11 mouse cellular contexts compared by ENCODE assay signal in genomic region chr7:44861429-44861816, GRCm38 (mm10). TPM values are rescaled to one million over a fixed set of nuclear protein-coding genes. Genes with fewer than 3 reads are reported as not detected.
A peak's percentile ranks its signal among the peaks of the same experiment; 100 is the strongest.
DNase-seq lines count a peak whose midpoint lies in the region; ATAC-seq and TF ChIP-seq lines count a peak whose summit lies in the region.
"Had no signal": no experiment of that assay in that cellular context is flagged by ENCODE, and none has a peak within 500 bp of the region (broad histone marks: within the 10 kb centered on the region; RNA-seq: fewer than 3 reads in every experiment).

No protein-coding gene starts in this region.

- no peak overlapping the region for H3K9ac ChIP-seq in kidney, postnatal 0 days (ENCODE audit: low read depth, low read length)
- H3K9ac ChIP-seq in CH12.LX (ENCODE audit: insufficient read depth, low read depth): no peak overlapping the region
- H3K9ac ChIP-seq in hindbrain, postnatal 0 days (replicated peaks; ENCODE audit: low read length): no peak overlapping the region

- H3K4me1 ChIP-seq in kidney, postnatal 0 days (replicated peaks; ENCODE audit: insufficient read depth, low read length): peaks cover 18% of the 10 kb centered on the region
- peaks cover 29 to 61% of the 10 kb centered on the region in 2 experiments for H3K4me1 ChIP-seq in CH12.LX (ENCODE audit: control insufficient read depth in 1 of 2, insufficient read depth in 2 of 2)
- peaks cover 13% of the 10 kb centered on the region for H3K4me1 ChIP-seq in hindbrain, postnatal 0 days (ENCODE audit: insufficient read depth, low read length)

- H3K4me2 ChIP-seq in kidney, postnatal 0 days (ENCODE audit: low read length): no peak overlapping the region
- no peak overlapping the region for H3K4me2 ChIP-seq in CH12.LX (ENCODE audit: insufficient read depth, low read depth, poor library complexity, severe bottlenecking)
- H3K4me2 ChIP-seq in hindbrain, postnatal 0 days (ENCODE audit: low read depth, low read length): no peak overlapping the region

- TF ChIP-seq POLR2A in CH12.LX (IDR thresholded peaks at IDR 0.05; ENCODE audit: low read depth, low read length): no peak

- H3K36me3 ChIP-seq in kidney, postnatal 0 days (ENCODE audit: insufficient read depth, low read length): peaks cover 38% of the 10 kb centered on the region
- H3K36me3 ChIP-seq in CH12.LX (replicated peaks in 1 of 2; ENCODE audit: control insufficient read depth in 1 of 2, insufficient read depth in 1 of 2, low read length in 1 of 2): peaks cover 41 to 73% of the 10 kb centered on the region in 2 experiments
- H3K36me3 ChIP-seq in hindbrain, postnatal 0 days (ENCODE audit: insufficient read depth, low read length): peaks cover 27% of the 10 kb centered on the region

- TF ChIP-seq CTCF in kidney, postnatal 0 days (IDR thresholded peaks at IDR 0.05; ENCODE audit: low read depth): no peak
- no peak for TF ChIP-seq CTCF in CH12.LX (conservative IDR thresholded peaks at IDR 0.05 in 1 of 2, IDR thresholded peaks at IDR 0.05 in 1 of 2; ENCODE audit: low read depth in 2 of 2, low read length in 2 of 2)
- 0 out of 2 replicates have a peak, but pooled peaks have one; percentile 13 for TF ChIP-seq CTCF in hindbrain, postnatal 0 days (IDR thresholded peaks at IDR 0.05; ENCODE audit: low read depth)

- dilution Hi-C loops in CH12.LX (cut with MboI; ENCODE audit: extremely low pct_ligation_motif_present, extremely low pct_unique_long_range_greater_than_20kb, low sequenced_read_pairs): no loop called here

- in situ Hi-C loops in CH12.LX (cut with MboI; ENCODE audit: low pct_ligation_motif_present, low pct_unique_long_range_greater_than_20kb, low sequenced_read_pairs): no loop called here

- ATAC-seq in kidney, postnatal 0 days (replicated peaks; ENCODE audit: low FRiP score, low read depth): no peak
- no peak for ATAC-seq in hindbrain, postnatal 0 days

- peak; percentile 64 for DNase-seq in cerebellum, adult 11-12 months
- DNase-seq in cerebellum, postnatal 14 days: no peak
- DNase-seq in kidney, postnatal 0 days (ENCODE audit: low spot score): no peak
- DNase-seq in kidney, adult 9 months: no peak
- DNase-seq in CH12.LX (ENCODE audit: extremely low read depth): no peak
- DNase-seq in hindbrain, postnatal 0 days (ENCODE audit: low spot score): no peak
- DNase-seq in right cerebral cortex, postnatal 25 days: no peak
- no peak for DNase-seq in layer of hippocampus, postnatal 10 days (ENCODE audit: low spot score in 2 of 2)
- DNase-seq: embryo, embryonic 11 days; liver had no signal

- H3K27ac ChIP-seq in kidney, postnatal 0 days: peak overlapping the region; percentile 56
- H3K27ac ChIP-seq in CH12.LX (ENCODE audit: insufficient read depth, low read depth): peak overlapping the region; percentile 24; the same call in 1 of the 2 replicates
- peak overlapping the region; percentile 36; the same call in 1 of the 2 replicates for H3K27ac ChIP-seq in hindbrain, postnatal 0 days
- H3K27ac ChIP-seq: heart, embryonic 10.5 days had no signal

- no peaks in the 10 kb centered on the region for H3K9me3 ChIP-seq in kidney, postnatal 0 days (replicated peaks; ENCODE audit: low read length)
- no peaks in the 10 kb centered on the region for H3K9me3 ChIP-seq in CH12.LX (replicated peaks; ENCODE audit: low read length)
- H3K9me3 ChIP-seq in hindbrain, postnatal 0 days (ENCODE audit: low read length): no peaks in the 10 kb centered on the region
- H3K9me3 ChIP-seq: heart, embryonic 10.5 days had no signal

- H3K27me3 ChIP-seq in kidney, postnatal 0 days (ENCODE audit: insufficient read depth, low read length): no peaks in the 10 kb centered on the region
- H3K27me3 ChIP-seq in CH12.LX (replicated peaks): no peaks in the 10 kb centered on the region
- H3K27me3 ChIP-seq in hindbrain, postnatal 0 days (ENCODE audit: insufficient read depth, low read length): no peaks in the 10 kb centered on the region

- no peak for TF ChIP-seq RAD21 in CH12.LX (IDR thresholded peaks at IDR 0.05; ENCODE audit: low read depth, low read length)

- no peak for TF ChIP-seq EP300 in CH12.LX (IDR thresholded peaks at IDR 0.05; ENCODE audit: low read length)

- H3K4me3 ChIP-seq in kidney, postnatal 0 days (replicated peaks; ENCODE audit: low read depth, low read length): no peak overlapping the region
- no peak overlapping the region for H3K4me3 ChIP-seq in CH12.LX (replicated peaks in 1 of 3; ENCODE audit: low read depth in 2 of 3, low read length in 2 of 3, poor library complexity in 1 of 3)
- no peak overlapping the region for H3K4me3 ChIP-seq in hindbrain, postnatal 0 days (ENCODE audit: low read length)

- WGBS in kidney, postnatal 0 days: 76% methylated on average over 14 of the region's 14 CpGs
- 70% methylated on average over 14 of the region's 14 CpGs for WGBS in hindbrain, postnatal 0 days

- no peaks in the 10 kb centered on the region for H3K79me2 ChIP-seq in CH12.LX (replicated peaks; ENCODE audit: control insufficient read depth, extremely low read depth, insufficient read depth, poor library complexity, severe bottlenecking)

TF ChIP-seq in CH12.LX, 34 proteins besides CTCF, POLR2A, EP300 and RAD21:
- no peak for TF ChIP-seq ZKSCAN1 (IDR thresholded peaks at IDR 0.05; ENCODE audit: borderline replicate concordance, low read depth, low read length)
- TF ChIP-seq SMC3 (IDR thresholded peaks at IDR 0.05; ENCODE audit: low read depth, low read length): no peak
- TF ChIP-seq BHLHE40 (IDR thresholded peaks at IDR 0.05; ENCODE audit: low read depth, low read length): peak; percentile 45
- no peak for TF ChIP-seq ZMIZ1 (IDR thresholded peaks at IDR 0.05; ENCODE audit: low read depth, low read length)
- no peak for TF ChIP-seq KAT2A (IDR thresholded peaks at IDR 0.05; ENCODE audit: insufficient replicate concordance, low read length)
- no peak for TF ChIP-seq ZC3H11A (IDR thresholded peaks at IDR 0.05; ENCODE audit: low read depth, low read length)
- TF ChIP-seq E2F4 (IDR thresholded peaks at IDR 0.05; ENCODE audit: insufficient replicate concordance, low read depth, low read length): no peak
- TF ChIP-seq CHD1 (IDR thresholded peaks at IDR 0.05; ENCODE audit: low read depth, low read length): no peak

RNA-seq across cellular contexts. Expression of gene Pnkp, which starts 4.5 kb away (rescaled TPM):
- 34.0 and 36.4 TPM in 2 replicates for polyA plus RNA-seq in kidney, postnatal 0 days (2015; fragmentation: Nextera tagmentation; extraction: Ambion mirVana)
- total RNA-seq in CH12.LX (2012; rRNA removed): 35.9 and 41.6 TPM in 2 replicates
- total RNA-seq in CH12.LX (2014; rRNA removed): 14.8 and 15.3 TPM in 2 replicates
- polyA plus RNA-seq in CH12.LX (2012; ENCODE audit: insufficient read length, low read depth): 20.7 and 22.2 TPM in 2 replicates
- 22.9 and 47.1 TPM in 2 replicates for total RNA-seq in hindbrain, postnatal 0 days (2014; rRNA removed)
- 35.7 and 37.5 TPM in 2 replicates for polyA plus RNA-seq in hindbrain, postnatal 0 days (2015; fragmentation: Nextera tagmentation; extraction: Ambion mirVana)
- 10 to 100 TPM; 32.6 to 38.4 TPM for total RNA-seq in layer of hippocampus, postnatal 10 days (2021)

RNA-seq across cellular contexts. Expression of gene Ptov1, which starts 8.2 kb away (rescaled TPM):
- 377 and 412 TPM in 2 replicates for polyA plus RNA-seq in kidney, postnatal 0 days (2015; fragmentation: Nextera tagmentation; extraction: Ambion mirVana)
- 11.5 and 16.8 TPM in 2 replicates for total RNA-seq in CH12.LX (2012; rRNA removed)
- total RNA-seq in CH12.LX (2014; rRNA removed): 5.7 and 7.8 TPM in 2 replicates
- polyA plus RNA-seq in CH12.LX (2012; ENCODE audit: insufficient read length, low read depth): 15.5 and 21.0 TPM in 2 replicates
- 524 and 597 TPM in 2 replicates for total RNA-seq in hindbrain, postnatal 0 days (2014; rRNA removed)
- polyA plus RNA-seq in hindbrain, postnatal 0 days (2015; fragmentation: Nextera tagmentation; extraction: Ambion mirVana): 416 and 438 TPM in 2 replicates
- total RNA-seq in layer of hippocampus, postnatal 10 days (2021): 100 to 1,000 TPM; 278 to 304 TPM

RNA-seq across cellular contexts. Expression of gene Tbc1d17, which starts 12.5 kb away (rescaled TPM):
- polyA plus RNA-seq in kidney, postnatal 0 days (2015; fragmentation: Nextera tagmentation; extraction: Ambion mirVana): 78.0 and 87.0 TPM in 2 replicates
- total RNA-seq in CH12.LX (2012; rRNA removed) (32.4 and 40.5 TPM in 2 replicates), CH12.LX (2014; rRNA removed) (31.9 and 35.5 TPM in 2 replicates)
- 38.5 and 41.9 TPM in 2 replicates for polyA plus RNA-seq in CH12.LX (2012; ENCODE audit: insufficient read length, low read depth)
- 53.7 and 98.5 TPM in 2 replicates for total RNA-seq in hindbrain, postnatal 0 days (2014; rRNA removed)
- 103 and 106 TPM in 2 replicates for polyA plus RNA-seq in hindbrain, postnatal 0 days (2015; fragmentation: Nextera tagmentation; extraction: Ambion mirVana)
- 10 to 100 TPM; 41.2 to 53.3 TPM for total RNA-seq in layer of hippocampus, postnatal 10 days (2021)

RNA-seq across cellular contexts. Expression of gene Akt1s1, which starts 12.6 kb away (rescaled TPM):
- 108 and 111 TPM in 2 replicates for polyA plus RNA-seq in kidney, postnatal 0 days (2015; fragmentation: Nextera tagmentation; extraction: Ambion mirVana)
- total RNA-seq in CH12.LX (2012; rRNA removed) (21.7 and 24.2 TPM in 2 replicates), CH12.LX (2014; rRNA removed) (8.5 and 9.5 TPM in 2 replicates)
- polyA plus RNA-seq in CH12.LX (2012; ENCODE audit: insufficient read length, low read depth): 23.3 and 23.4 TPM in 2 replicates
- 136 and 156 TPM in 2 replicates for total RNA-seq in hindbrain, postnatal 0 days (2014; rRNA removed)
- 94.3 and 95.4 TPM in 2 replicates for polyA plus RNA-seq in hindbrain, postnatal 0 days (2015; fragmentation: Nextera tagmentation; extraction: Ambion mirVana)
- 10 to 100 TPM; 85.8 to 95.5 TPM for total RNA-seq in layer of hippocampus, postnatal 10 days (2021)

RNA-seq across cellular contexts. Expression of gene Med25, which starts 31.1 kb away (rescaled TPM):
- 91.4 and 97.8 TPM in 2 replicates for polyA plus RNA-seq in kidney, postnatal 0 days (2015; fragmentation: Nextera tagmentation; extraction: Ambion mirVana)
- total RNA-seq in CH12.LX (2012; rRNA removed): 56.7 and 57.6 TPM in 2 replicates
- 18.4 and 20.8 TPM in 2 replicates for total RNA-seq in CH12.LX (2014; rRNA removed)
- polyA plus RNA-seq in CH12.LX (2012; ENCODE audit: insufficient read length, low read depth): 67.4 and 75.4 TPM in 2 replicates
- 193 and 194 TPM in 2 replicates for total RNA-seq in hindbrain, postnatal 0 days (2014; rRNA removed)
- 121 and 123 TPM in 2 replicates for polyA plus RNA-seq in hindbrain, postnatal 0 days (2015; fragmentation: Nextera tagmentation; extraction: Ambion mirVana)
- 100 to 1,000 TPM; 107 to 114 TPM for total RNA-seq in layer of hippocampus, postnatal 10 days (2021)

Comparison
In these comparisons a context has a peak if more than half of its experiments do, and no peak if none do; other contexts are left out.
1. RNA of gene Ptov1, which starts 8.2 kb away (total RNA-seq): 524 to 597 TPM in hindbrain, postnatal 0 days and 278 to 304 TPM in layer of hippocampus, postnatal 10 days; 5.7 to 16.8 TPM in CH12.LX; every median in the first group is over 10 times any median in the second.
2. Peak in every context shown above with its lines, with median percentiles within 50 percentile points of each other: H3K27ac ChIP-seq.